Mouse (Mus musculus) liver, adult 2 months (tissue): ENCODE data around the gene Hspa8. TPM values are rescaled to one million over a fixed set of nuclear protein-coding genes. Genes with fewer than 3 reads are reported as not detected.

ENCODE experiments used
- DNase-seq: peaks from one replicate; pipeline ENCODE4 v3.0.0-alpha.2; 2011; ENCODE audit warnings: low read depth, low spot score; ENCODE audit errors: extremely low read depth
- H3K27ac ChIP-seq: fragments of 200-500 bp; replicated peaks from 2 replicates; pipeline ENCODE4 v1.5.1; 2012; ENCODE audit warnings: low read depth, mild to moderate bottlenecking, control low read depth, inconsistent platforms, low read length; ENCODE audit not compliant: insufficient read depth
- H3K27me3 ChIP-seq: fragments of 200-500 bp; 2 replicates; pipeline ENCODE4 v1.6.1; 2012; ENCODE audit warnings: mild to moderate bottlenecking, moderate library complexity, low read length, inconsistent platforms; ENCODE audit not compliant: control insufficient read depth, insufficient read depth
- H3K36me3 ChIP-seq: fragments of 200-500 bp; 2 replicates; pipeline ENCODE4 v1.6.1; 2012; ENCODE audit warnings: low read length, inconsistent platforms; ENCODE audit not compliant: control insufficient read depth, insufficient read depth
- H3K4me1 ChIP-seq: fragments of 200-500 bp; 2 replicates; pipeline ENCODE4 v1.6.1; 2011; ENCODE audit warnings: low read length; ENCODE audit not compliant: control insufficient read depth, insufficient read depth
- H3K4me3 ChIP-seq: fragments of 200-500 bp; 2 replicates; pipeline ENCODE4 v1.5.1; 2011; ENCODE audit warnings: low read depth, mild to moderate bottlenecking, control low read depth, low read length, moderate library complexity; ENCODE audit not compliant: insufficient read depth
- H3K79me2 ChIP-seq: fragments of 200-500 bp; 2 replicates; pipeline ENCODE4 v1.6.1; 2012; ENCODE audit warnings: inconsistent platforms, mild to moderate bottlenecking, low read length, moderate library complexity; ENCODE audit not compliant: control insufficient read depth, insufficient read depth
- H3K9ac ChIP-seq: fragments of 200-500 bp; 2 replicates; pipeline ENCODE4 v1.6.1; 2012; ENCODE audit warnings: low read depth, mild to moderate bottlenecking, control low read depth, inconsistent platforms, low read length
- CTCF ChIP-seq: fragments of 200-500 bp; IDR thresholded peaks from 2 replicates; pipeline ENCODE4 v1.5.1; 2011; ENCODE audit warnings: low read depth, low read length, control low read depth
- POLR2A ChIP-seq: fragments of 200-500 bp; IDR thresholded peaks from 2 replicates; pipeline ENCODE4 v1.6.1; 2011; ENCODE audit warnings: low read length, control low read depth; ENCODE audit not compliant: insufficient read depth; ENCODE audit errors: extremely low read depth
- WGBS: fragments of 180-500 bp; shearing (Covaris S2); methylation state at CpG from one replicate; pipeline ENCODE4 v1.1.7; 2018; 5-methylcytosine and 5-hydroxymethylcytosine counted together
- polyA plus RNA-seq: library from polyadenylated mRNA; depleted of rRNA; stranded (reverse); fragments of >200 nt; gene quantifications from 2 replicates; pipeline ENCODE4 v1.2.3, GENCODE M21; 2012; rRNA removed
- total RNA-seq: library from RNA; depleted of rRNA; stranded (reverse); fragments of >200 nt; gene quantifications from 2 replicates; pipeline ENCODE4 v1.2.3, GENCODE M21; 2014; rRNA removed

Gene Hspa8
- total and polyA plus RNA-seq, 2 experiments = 1,567 to 1,951 TPM

GRCm38 (mm10) chr9:40836681-40837080 is 35.9 kb downstream of the Hspa8 start:
- no peaks in the 10 kb centered on the region for H3K79me2 ChIP-seq
- H3K9ac ChIP-seq = no peak overlapping the region
- 90% methylated on average over 3 of the region's 3 CpGs for WGBS
- H3K27me3 ChIP-seq = no peaks in the 10 kb centered on the region
- H3K36me3 ChIP-seq = no peaks in the 10 kb centered on the region
- no peak for TF ChIP-seq CTCF
- no peak for TF ChIP-seq POLR2A
- H3K27ac ChIP-seq = no peak overlapping the region
- DNase-seq = no peak
- no peak overlapping the region for H3K4me3 ChIP-seq
- H3K4me1 ChIP-seq = no peaks in the 10 kb centered on the region

GRCm38 (mm10) chr9:40839662-40840061 is 38.9 kb downstream of the Hspa8 start:
- H3K27me3 ChIP-seq = no peaks in the 10 kb centered on the region
- WGBS = 56% methylated on average over 3 of the region's 3 CpGs
- H3K9ac ChIP-seq = no peak overlapping the region
- no peak for DNase-seq
- TF ChIP-seq POLR2A (no peak), CTCF (no peak)
- no peaks in the 10 kb centered on the region for H3K4me1 ChIP-seq
- no peak overlapping the region for H3K27ac ChIP-seq
- H3K79me2 ChIP-seq = no peaks in the 10 kb centered on the region
- H3K4me3 ChIP-seq = no peak overlapping the region
- H3K36me3 ChIP-seq = no peaks in the 10 kb centered on the region

- H3K36me3 ChIP-seq = no peaks in the 10 kb centered on the region
- H3K9ac ChIP-seq = no peak overlapping the region
- no peak overlapping the region for H3K27ac ChIP-seq
- WGBS = 48% methylated on average over 2 of the region's 2 CpGs
- no peaks in the 10 kb centered on the region for H3K79me2 ChIP-seq
- H3K4me3 ChIP-seq = no peak overlapping the region
- DNase-seq = no peak
- no peaks in the 10 kb centered on the region for H3K27me3 ChIP-seq
- no peak for TF ChIP-seq CTCF
- no peaks in the 10 kb centered on the region for H3K4me1 ChIP-seq
These were observed 50.7 kb downstream of the Hspa8 start for GRCm38 (mm10) chr9:40851515-40851914.

GRCm38 (mm10) chr9:40858461-40859160 is 57.8 kb downstream of the Hspa8 start:
- H3K36me3 ChIP-seq = no peaks in the 10 kb centered on the region
- H3K27ac ChIP-seq = no peak overlapping the region
- no peaks in the 10 kb centered on the region for H3K27me3 ChIP-seq
- no peak overlapping the region for H3K9ac ChIP-seq
- H3K4me1 ChIP-seq = no peaks in the 10 kb centered on the region
- no peak overlapping the region; the same call in 1 of the 2 replicates for H3K4me3 ChIP-seq
- TF ChIP-seq CTCF (no peak), POLR2A (no peak)
- H3K79me2 ChIP-seq = no peaks in the 10 kb centered on the region
- 17% methylated on average over 21 of the region's 21 CpGs for WGBS
- DNase-seq = no peak

GRCm38 (mm10) chr9:40859196-40859595 is 58.4 kb downstream of the Hspa8 start:
- Histone ChIP-seq H3K79me2 (no peaks in the 10 kb centered on the region), H3K4me3 (no peak overlapping the region), H3K36me3 (no peaks in the 10 kb centered on the region), H3K4me1 (no peaks in the 10 kb centered on the region), H3K27me3 (no peaks in the 10 kb centered on the region), H3K9ac (no peak overlapping the region), H3K27ac (no peak overlapping the region)
- no peak for DNase-seq
- 20% methylated on average over 9 of the region's 9 CpGs for WGBS
- TF ChIP-seq CTCF (no peak), POLR2A (no peak)

Other genes starting within 250 kb of the Hspa8 start
- gene Gm21915, start 130.4 kb upstream of the Hspa8 start, total RNA-seq = not detected in 2 replicates
- not detected in 2 replicates for gene Gm21915, start 130.4 kb upstream of the Hspa8 start, polyA plus RNA-seq
- 0.40 and 0.46 TPM in 2 replicates for gene Clmp, start 115.0 kb upstream of the Hspa8 start, total RNA-seq
- 0.98 and 1.3 TPM in 2 replicates for gene Clmp, start 115.0 kb upstream of the Hspa8 start, polyA plus RNA-seq
- gene Bsx, start 73.1 kb downstream of the Hspa8 start, total RNA-seq = not detected in 2 replicates
- gene Bsx, start 73.1 kb downstream of the Hspa8 start, polyA plus RNA-seq = not detected in 2 replicates
- not detected in 2 replicates for gene Jhy, start 163.1 kb downstream of the Hspa8 start, total RNA-seq
- not detected in 2 replicates for gene Jhy, start 163.1 kb downstream of the Hspa8 start, polyA plus RNA-seq
- not detected in 2 replicates for gene Crtam, start 203.6 kb downstream of the Hspa8 start, total RNA-seq
- gene Crtam, start 203.6 kb downstream of the Hspa8 start, polyA plus RNA-seq = not detected in 2 replicates